Mouse (Mus musculus): ENCODE data around the gene Fam180a. TPM values are rescaled to one million over a fixed set of nuclear protein-coding genes. Genes with fewer than 3 reads are reported as not detected.

Fam180a gene
- total RNA-seq, 4 experiments from 2014 or later: 0.58 to 1.5 (median 0.94) TPM; not detected in 1

DNA sequence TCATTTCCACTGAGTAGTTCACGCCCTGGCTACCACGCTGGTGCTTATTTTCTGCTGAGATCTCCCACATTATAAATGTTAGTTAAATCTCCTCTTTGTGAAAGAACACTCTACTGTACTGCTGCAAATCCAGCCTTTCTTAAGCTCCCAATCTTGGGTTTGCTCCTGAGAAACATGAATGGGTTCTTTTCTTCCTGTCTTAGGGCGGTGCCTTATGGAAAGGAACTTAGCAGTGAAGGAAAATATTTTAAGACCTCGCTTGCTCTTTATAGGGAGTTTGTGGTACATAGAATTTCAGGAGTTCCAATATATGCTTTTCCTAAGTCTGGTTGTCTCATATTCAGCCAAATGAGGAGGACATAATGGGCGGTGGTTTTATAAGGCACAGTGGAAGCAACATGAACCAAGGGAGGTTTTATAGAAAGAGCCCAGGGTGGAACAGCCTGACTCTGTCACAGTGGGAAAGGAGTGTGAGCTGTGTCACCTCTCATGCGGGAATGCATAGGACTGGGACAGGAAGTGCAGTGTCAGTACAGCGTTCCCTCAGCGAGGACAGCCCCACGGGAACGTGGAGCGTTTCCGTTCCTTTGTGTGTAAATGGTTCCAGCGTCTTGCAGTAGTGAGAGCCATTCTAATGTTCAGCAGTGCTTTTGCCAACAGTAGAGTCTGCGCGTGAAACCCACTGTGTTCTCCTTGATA lies 60.2 kb downstream of the Fam180a start:
- DNase-seq (ENCODE audit: low spot score in 2 of 2): no peak

Other genes with a start within 250 kb of the Fam180a start
- gene Cnot4, start 192.4 kb downstream of the Fam180a start, total RNA-seq (2022): 10 to 100 TPM; 25.7 to 29.1 (median 26.4) TPM
- gene Nup205, start 148.7 kb downstream of the Fam180a start, total RNA-seq (2022): 10 to 100 TPM in 2 of 4 experiments, 1 to 10 TPM in 2; 9.8 to 11.8 (median 10.1) TPM
- gene Slc13a4, start 18.0 kb downstream of the Fam180a start, total RNA-seq (2022): not detected
- gene Mtpn, start 213.7 kb upstream of the Fam180a start, total RNA-seq (2022): 10 to 100 TPM; 16.1 to 26.0 (median 18.3) TPM

All from gastrocnemius, adult 8-10 months (tissue).